Mouse (Mus musculus) liver, embryonic 15.5 days (tissue): Measurements from ENCODE around the gene Baz1a. TPM values are rescaled to one million over a fixed set of nuclear protein-coding genes. Genes with fewer than 3 reads are reported as not detected.
"Not testable (repeated sequence)": the region's sequence is repeated elsewhere in the genome, so short reads cannot be mapped to it uniquely, and the experiment has no call there.

Experiments used
- ATAC-seq: fragments of 200-750 bp; cut with Nextera tagmentation; 2 replicates; pipeline ENCODE4 v1.8.0; 2017; ENCODE audit warnings: moderate number of reproducible peaks, mild to moderate bottlenecking, moderate library complexity; ENCODE audit not compliant: insufficient read depth
- H3K27ac ChIP-seq: fragments of 300-500 bp; sonication (generic); replicated peaks from 2 replicates; pipeline ENCODE4 v1.5.1; 2015; ENCODE audit warnings: mild to moderate bottlenecking, inconsistent platforms
- H3K27me3 ChIP-seq: fragments of 300-500 bp; sonication (generic); 2 replicates; pipeline ENCODE4 v1.6.1; 2015; ENCODE audit warnings: mild to moderate bottlenecking, inconsistent platforms
- H3K36me3 ChIP-seq: fragments of 300-500 bp; sonication (generic); replicated peaks from 2 replicates; pipeline ENCODE4 v1.6.1; 2015; ENCODE audit warnings: moderate library complexity, mild to moderate bottlenecking, inconsistent platforms
- H3K4me1 ChIP-seq: fragments of 300-500 bp; sonication (generic); replicated peaks from 2 replicates; pipeline ENCODE4 v1.6.1; 2015; ENCODE audit warnings: inconsistent platforms
- H3K4me2 ChIP-seq: fragments of 300-500 bp; sonication (generic); 2 replicates; pipeline ENCODE4 v1.6.1; 2015; ENCODE audit warnings: moderate library complexity, mild to moderate bottlenecking, inconsistent platforms
- H3K4me3 ChIP-seq: fragments of 300-500 bp; sonication (generic); replicated peaks from 2 replicates; pipeline ENCODE4 v1.5.1; 2015; ENCODE audit warnings: mild to moderate bottlenecking, inconsistent platforms
- H3K9ac ChIP-seq: fragments of 300-500 bp; sonication (generic); 2 replicates; pipeline ENCODE4 v1.6.1; 2015; ENCODE audit warnings: moderate library complexity, mild to moderate bottlenecking, inconsistent platforms
- H3K9me3 ChIP-seq: fragments of 300-500 bp; sonication (generic); replicated peaks from 2 replicates; pipeline ENCODE4 v1.6.1; 2016; ENCODE audit warnings: inconsistent platforms
- WGBS: fragments of 180-500 bp; shearing (Covaris S2); methylation state at CpG from one replicate; pipeline ENCODE4 v1.1.7; 2015; ENCODE audit warnings: mixed read lengths; ENCODE audit not compliant: insufficient replicate concordance; 5-methylcytosine and 5-hydroxymethylcytosine counted together
- polyA plus RNA-seq: library from polyadenylated mRNA; unstranded; fragments of >200 nt; fragmentation: Nextera tagmentation; extraction: Ambion mirVana; gene quantifications from 2 replicates; pipeline ENCODE4 v1.2.1, GENCODE M21; 2015

Baz1a gene
- polyA plus RNA-seq, 1 experiment from 2014 or later: 28.8 TPM

GRCm38 (mm10) chr12:54980532-54980931 is 33.6 kb downstream of the Baz1a start:
- 13% methylated on average over 6 of the region's 6 CpGs for WGBS
- Histone ChIP-seq H3K4me2 (peak overlapping the region; percentile 45), H3K9me3 (no peaks in the 10 kb centered on the region), H3K27me3 (no peaks in the 10 kb centered on the region), H3K36me3 (peaks cover 48% of the 10 kb centered on the region), H3K27ac (peak overlapping the region; percentile 68), H3K4me1 (peaks cover 54% of the 10 kb centered on the region), H3K4me3 (no peak overlapping the region), H3K9ac (no peak overlapping the region)
- peak; percentile 51; the same call in 1 of the 2 replicates for ATAC-seq

- 56% methylated on average over 3 of the region's 3 CpGs for WGBS
- peaks cover 88% of the 10 kb centered on the region for H3K36me3 ChIP-seq
These were observed 45.1 kb downstream of the Baz1a start for GRCm38 (mm10) chr12:54969033-54969432.

GRCm38 (mm10) chr12:54965532-54966160 is 48.5 kb downstream of the Baz1a start:
- Histone ChIP-seq H3K4me3 (no peak overlapping the region), H3K4me1 (peaks cover 5% of the 10 kb centered on the region; the same call in 1 of the 2 replicates), H3K9ac (no peak overlapping the region), H3K27me3 (no peaks in the 10 kb centered on the region), H3K27ac (no peak overlapping the region), H3K36me3 (peaks cover 73% of the 10 kb centered on the region), H3K4me2 (no peak overlapping the region), H3K9me3 (no peaks in the 10 kb centered on the region)
- ATAC-seq: no peak
- 85% methylated on average over 4 of the region's 4 CpGs for WGBS

More at GRCm38 (mm10) chr12:54969033-54969432, 45.1 kb downstream of the Baz1a start:
- Histone ChIP-seq H3K9me3 (no peaks in the 10 kb centered on the region), H3K9ac (no peak overlapping the region), H3K4me3 (no peak overlapping the region), H3K27me3 (no peaks in the 10 kb centered on the region), H3K27ac (no peak overlapping the region), H3K4me2 (no peak overlapping the region), H3K4me1 (no peaks in the 10 kb centered on the region; the same call in 1 of the 2 replicates)
- no peak for ATAC-seq

GRCm38 (mm10) chr12:54959569-54959968 is 54.6 kb downstream of the Baz1a start:
- WGBS: 47% methylated on average over 2 of the region's 2 CpGs
- no peaks in the 10 kb centered on the region for H3K9me3 ChIP-seq

GRCm38 (mm10) chr12:54956974-54957373 is 57.2 kb downstream of the Baz1a start:
- Histone ChIP-seq H3K9me3 (no peaks in the 10 kb centered on the region), H3K27me3 (no peaks in the 10 kb centered on the region), H3K4me3 (no peak overlapping the region), H3K36me3 (peaks cover 36% of the 10 kb centered on the region), H3K4me2 (no peak overlapping the region), H3K27ac (0 out of 2 replicates have a peak overlapping the region, but pooled peaks have one; percentile 26), H3K4me1 (peaks cover 29% of the 10 kb centered on the region), H3K9ac (no peak overlapping the region)
- no peak for ATAC-seq
- 42% methylated on average over 2 of the region's 2 CpGs for WGBS

More at GRCm38 (mm10) chr12:54959569-54959968, 54.6 kb downstream of the Baz1a start:
- Histone ChIP-seq H3K9ac (no peak overlapping the region), H3K27me3 (no peaks in the 10 kb centered on the region), H3K36me3 (peaks cover 33% of the 10 kb centered on the region), H3K4me3 (no peak overlapping the region), H3K4me2 (no peak overlapping the region), H3K4me1 (peaks cover 29% of the 10 kb centered on the region), H3K27ac (no peak overlapping the region)
- ATAC-seq: no peak

- 75% methylated on average over 4 of the region's 4 CpGs for WGBS
- 0 out of 2 replicates have a peak overlapping the region, but pooled peaks have one; percentile 29 for H3K27ac ChIP-seq
- no peak for ATAC-seq
- peaks cover 40% of the 10 kb centered on the region for H3K36me3 ChIP-seq
- H3K9me3 ChIP-seq: no peaks in the 10 kb centered on the region
- no peak overlapping the region for H3K9ac ChIP-seq
- no peak overlapping the region for H3K4me3 ChIP-seq
- H3K4me1 ChIP-seq: peaks cover 25% of the 10 kb centered on the region
- no peaks in the 10 kb centered on the region for H3K27me3 ChIP-seq
- no peak overlapping the region for H3K4me2 ChIP-seq
These were observed 57.7 kb downstream of the Baz1a start for GRCm38 (mm10) chr12:54956457-54956856.

GRCm38 (mm10) chr12:54946116-54946515 is 68.0 kb downstream of the Baz1a start:
- Histone ChIP-seq H3K27ac (no peak overlapping the region), H3K27me3 (no peaks in the 10 kb centered on the region), H3K4me2 (no peak overlapping the region), H3K9me3 (no peaks in the 10 kb centered on the region), H3K4me1 (peaks cover 8% of the 10 kb centered on the region; the same call in 1 of the 2 replicates), H3K36me3 (peaks cover 56% of the 10 kb centered on the region), H3K9ac (no peak overlapping the region), H3K4me3 (no peak overlapping the region)
- WGBS: 85% methylated on average over 6 of the region's 6 CpGs
- no peak for ATAC-seq

GRCm38 (mm10) chr12:54942586-54943157 is 71.5 kb downstream of the Baz1a start:
- 87% methylated on average over 6 of the region's 6 CpGs for WGBS
- ATAC-seq: not testable (repeated sequence)

GRCm38 (mm10) chr12:54937581-54938343 is 76.4 kb downstream of the Baz1a start:
- not testable (repeated sequence) for H3K4me3 ChIP-seq, H3K4me2 ChIP-seq, H3K9ac ChIP-seq, H3K27me3 ChIP-seq, H3K9me3 ChIP-seq, H3K27ac ChIP-seq, H3K4me1 ChIP-seq
- ATAC-seq: peak; percentile 63
- 85% methylated on average over 5 of the region's 5 CpGs for WGBS
- peaks cover 93% of the 10 kb centered on the region for H3K36me3 ChIP-seq

More at GRCm38 (mm10) chr12:54942586-54943157, 71.5 kb downstream of the Baz1a start:
- peaks cover 75% of the 10 kb centered on the region for H3K36me3 ChIP-seq
- H3K9ac ChIP-seq, H3K4me2 ChIP-seq, H3K4me1 ChIP-seq, H3K27ac ChIP-seq, H3K9me3 ChIP-seq, H3K27me3 ChIP-seq, H3K4me3 ChIP-seq: not testable (repeated sequence)

GRCm38 (mm10) chr12:54910387-54910786 is 103.8 kb downstream of the Baz1a start:
- H3K9me3 ChIP-seq: no peaks in the 10 kb centered on the region
- no peak overlapping the region for H3K9ac ChIP-seq
- no peak overlapping the region for H3K4me3 ChIP-seq
- no peaks in the 10 kb centered on the region for H3K27me3 ChIP-seq
- ATAC-seq: 0 out of 2 replicates have a peak, but pooled peaks have one; percentile 37
- 78% methylated on average over 3 of the region's 3 CpGs for WGBS
- H3K36me3 ChIP-seq: peaks cover 95% of the 10 kb centered on the region
- H3K4me2 ChIP-seq: no peak overlapping the region
- H3K27ac ChIP-seq: no peak overlapping the region
- no peaks in the 10 kb centered on the region for H3K4me1 ChIP-seq

- ATAC-seq, H3K27ac ChIP-seq, H3K9me3 ChIP-seq, H3K9ac ChIP-seq, H3K4me3 ChIP-seq, H3K4me2 ChIP-seq, H3K4me1 ChIP-seq, H3K27me3 ChIP-seq: not testable (repeated sequence)
- peaks cover 48% of the 10 kb centered on the region for H3K36me3 ChIP-seq
- WGBS: 38% methylated on average over 1 of the region's 2 CpGs
These were observed 121.6 kb downstream of the Baz1a start for GRCm38 (mm10) chr12:54892559-54892958.
